Mouse (Mus musculus) thymus, adult 2 months (tissue): ENCODE results near the gene Cd52.
A peak's percentile ranks its signal among the peaks of the same experiment; 100 is the strongest.

ENCODE experiments used
- CTCF ChIP-seq: fragments of 200-500 bp; IDR thresholded peaks from 2 replicates; pipeline ENCODE4 v1.5.1; 2012; ENCODE audit warnings: mild to moderate bottlenecking, control low read depth, low read length, moderate library complexity, borderline replicate concordance; ENCODE audit not compliant: control insufficient read depth, poor library complexity, insufficient read depth; ENCODE audit errors: extremely low read depth
- POLR2A ChIP-seq: fragments of 200-500 bp; IDR thresholded peaks from 2 replicates; pipeline ENCODE4 v1.6.1; 2012; ENCODE audit warnings: mild to moderate bottlenecking, low read length, control low read depth, moderate library complexity; ENCODE audit not compliant: control insufficient read depth, poor library complexity, insufficient read depth; ENCODE audit errors: extremely low read depth

DNA sequence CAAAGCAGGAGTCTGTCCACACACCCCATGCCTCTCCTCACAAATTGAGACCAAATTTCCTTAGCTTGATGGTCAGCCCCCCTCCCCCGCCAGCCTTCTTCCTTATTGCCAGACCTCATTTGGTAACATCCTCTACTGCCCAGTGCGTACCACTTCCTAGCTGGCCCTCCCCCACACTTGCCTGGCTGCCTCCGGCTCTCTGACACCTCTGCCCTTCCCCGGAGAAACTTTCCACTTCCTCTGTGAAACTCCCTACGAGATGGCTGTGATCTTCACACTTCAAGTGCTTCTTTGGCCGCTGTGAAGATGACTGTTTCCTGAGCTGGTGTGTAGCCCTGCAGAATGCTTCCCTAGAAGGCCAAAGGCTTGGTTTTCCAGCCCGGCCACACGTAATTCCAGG, 3.7 kb upstream of the Cd52 start:
- TF ChIP-seq POLR2A, result 0 out of 2 replicates have a peak, but pooled peaks have one; percentile 24
- 0 out of 2 replicates have a peak, but pooled peaks have one; percentile 10 for TF ChIP-seq CTCF
